Comparison of ENCODE assay signal across 8 mouse cellular contexts in the genomic region with DNA sequence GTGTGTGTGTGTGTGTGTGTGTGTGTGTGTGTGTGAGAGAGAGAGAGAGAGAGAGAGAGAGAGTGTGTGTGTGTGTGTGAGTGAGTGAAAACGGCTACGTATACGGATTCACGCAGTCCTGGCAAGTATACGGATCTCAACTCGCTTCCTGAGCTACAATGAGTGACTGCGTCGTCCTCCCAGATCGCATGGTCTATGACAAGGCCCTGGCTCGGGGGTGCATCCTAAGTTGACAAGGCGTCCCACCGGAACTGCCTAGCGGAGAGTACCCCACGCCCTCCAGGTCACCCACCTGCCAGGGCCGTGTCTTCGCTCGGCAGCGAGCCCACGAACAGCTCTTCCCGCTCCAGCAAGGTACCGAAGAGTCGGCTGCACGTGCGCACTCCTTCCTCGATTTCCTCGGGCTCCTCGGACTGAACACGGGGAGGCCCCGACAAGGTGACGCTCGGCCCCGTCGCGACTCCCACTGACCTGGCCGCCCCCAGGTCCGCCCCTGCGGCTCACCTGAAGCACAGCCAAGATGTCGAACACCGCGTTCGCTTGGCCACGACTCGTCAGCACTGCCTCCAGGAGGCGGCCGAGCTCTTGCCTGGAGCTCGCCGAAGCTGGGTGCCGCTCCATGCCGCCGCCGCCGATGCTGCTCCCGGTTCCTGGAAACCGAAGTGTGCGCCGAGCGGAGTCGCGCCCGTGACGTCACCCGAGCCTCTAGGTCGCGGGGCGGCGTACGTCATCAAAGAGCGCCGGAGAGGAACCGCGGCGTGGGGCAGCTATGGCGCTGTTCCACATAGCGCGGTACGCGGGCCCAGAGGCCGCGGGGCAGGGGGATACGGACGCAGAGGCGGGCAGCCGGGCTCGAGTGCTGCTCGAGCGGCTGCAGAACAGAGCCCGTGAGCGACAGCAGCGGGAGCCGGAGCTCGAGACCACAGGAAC. TPM values are rescaled to one million over a fixed set of nuclear protein-coding genes. Genes with fewer than 3 reads are reported as not detected.
DNase-seq lines count a peak whose midpoint lies in the region; ATAC-seq lines count a peak whose summit lies in the region.

A gene (minus strand): TSS at position 699 of the 930 bp plus-strand sequence.
A gene (plus strand): TSS at position 733 of the 930 bp plus-strand sequence.

- H3K36me3 ChIP-seq in hindbrain, embryonic 14.5 days (replicated peaks; ENCODE audit: control insufficient read depth, insufficient read depth): peaks cover 74% of the 10 kb centered on the region

- DNase-seq in R1 (ENCODE audit: low read depth, low spot score): peak; percentile 94
- DNase-seq in cerebellum, postnatal 25 days: peak; percentile 97 to 99
- peak; percentile 91 to 93 for DNase-seq in frontal cortex, postnatal 25 days (ENCODE audit: low spot score in 2 of 2)
- peak; percentile 99 for DNase-seq in hindbrain, embryonic 14.5 days (ENCODE audit: low spot score)
- DNase-seq in layer of hippocampus, postnatal 36 days: peak; percentile 91 to 94
- DNase-seq in lung, postnatal 36 days: peak; percentile 97
- DNase-seq in retina, postnatal 1 day: peak; percentile 97
- peak; percentile 87 to 92 for DNase-seq in urinary bladder, adult 18-20 months (ENCODE audit: low spot score in 2 of 2)

- H3K27ac ChIP-seq in hindbrain, embryonic 14.5 days: no peak within 1 kb of the TSS

- peak within 1 kb of the TSS; percentile 95 for H3K4me2 ChIP-seq in hindbrain, embryonic 14.5 days (replicated peaks)

- peak within 1 kb of the TSS; percentile 80 for H3K9ac ChIP-seq in hindbrain, embryonic 14.5 days

- ATAC-seq in hindbrain, embryonic 14.5 days (ENCODE audit: low FRiP score): peak; percentile 81

- WGBS in hindbrain, embryonic 14.5 days: 1% methylated on average over 91 of the region's 91 CpGs

- H3K4me3 ChIP-seq in hindbrain, embryonic 14.5 days (replicated peaks; ENCODE audit: low read length): peak within 1 kb of the TSS; percentile 88

- H3K27me3 ChIP-seq in hindbrain, embryonic 14.5 days (ENCODE audit: control insufficient read depth, insufficient read depth, low read length): no peaks in the 10 kb centered on the region

- H3K9me3 ChIP-seq in hindbrain, embryonic 14.5 days (ENCODE audit: control insufficient read depth, low read length): no peaks in the 10 kb centered on the region

- H3K4me1 ChIP-seq in hindbrain, embryonic 14.5 days (replicated peaks; ENCODE audit: control insufficient read depth, insufficient read depth, low read length): peaks cover 6% of the 10 kb centered on the region

RNA-seq across cellular contexts. Expression of the first gene that starts in this region (rescaled TPM):
- 32.8 and 33.9 TPM in 2 replicates for polyA plus RNA-seq in hindbrain, embryonic 14.5 days (2014; fragmentation: Nextera tagmentation; extraction: Ambion mirVana)
- 10 to 100 TPM; 20.0 to 24.7 TPM for total RNA-seq in layer of hippocampus, postnatal 36 days (2021)

RNA-seq across cellular contexts. Expression of the second gene that starts in this region (rescaled TPM):
- polyA plus RNA-seq in hindbrain, embryonic 14.5 days (2014; fragmentation: Nextera tagmentation; extraction: Ambion mirVana): 20.4 and 21.4 TPM in 2 replicates
- 10 to 100 TPM; 26.0 to 28.8 TPM for total RNA-seq in layer of hippocampus, postnatal 36 days (2021)
